Mouse (Mus musculus) C2C12 (cell line): ENCODE measurements around the gene Psmb3. TPM values are rescaled to one million over a fixed set of nuclear protein-coding genes. Genes with fewer than 3 reads are reported as not detected.
A peak's percentile ranks its signal among the peaks of the same experiment; 100 is the strongest.

Source experiments
- H3K27me3 ChIP-seq: one replicate; pipeline ENCODE4 v1.6.1; 2011; ENCODE audit not compliant: control insufficient read depth, insufficient read depth, insufficient read length
- H3K36me3 ChIP-seq: one replicate; pipeline ENCODE4 v1.6.1; 2011; ENCODE audit not compliant: control insufficient read depth, insufficient read depth
- H3K4me3 ChIP-seq: one replicate; pipeline ENCODE4 v1.5.1; 2011; ENCODE audit warnings: mild to moderate bottlenecking, control low read depth; ENCODE audit not compliant: poor library complexity, insufficient read depth, severe bottlenecking
- H3K79me2 ChIP-seq: one replicate; pipeline ENCODE4 v1.6.1; 2011; ENCODE audit not compliant: control insufficient read depth, insufficient read depth
- H3K79me3 ChIP-seq: one replicate; pipeline ENCODE4 v1.6.1; 2011; ENCODE audit warnings: low read depth, control low read depth
- H3ac ChIP-seq: one replicate; pipeline ENCODE3; 2011; ENCODE audit warnings: low read depth; ENCODE audit not compliant: control insufficient read depth, insufficient read length
- CEBPB ChIP-seq: IDR thresholded peaks from one replicate; pipeline ENCODE4 v1.6.1; 2011; ENCODE audit warnings: low read depth, mild to moderate bottlenecking, control low read depth, moderate library complexity
- CTCF ChIP-seq: IDR thresholded peaks from one replicate; pipeline ENCODE4 v1.5.1; 2011; ENCODE audit not compliant: control insufficient read depth, insufficient read depth, insufficient read length
- FOSL1 ChIP-seq: IDR thresholded peaks from one replicate; pipeline ENCODE4 v1.8.0; 2011; ENCODE audit warnings: mild to moderate bottlenecking, low read length; ENCODE audit not compliant: poor library complexity, insufficient read depth, severe bottlenecking
- MAX ChIP-seq: IDR thresholded peaks from one replicate; pipeline ENCODE4 v1.6.1; 2011; ENCODE audit warnings: mild to moderate bottlenecking, control low read depth
- MYOD1 ChIP-seq: IDR thresholded peaks from one replicate; pipeline ENCODE4 v1.6.1; 2011; ENCODE audit warnings: low read depth; ENCODE audit not compliant: control insufficient read depth, insufficient read length
- MYOG ChIP-seq: IDR thresholded peaks from one replicate; pipeline ENCODE4 v1.6.1; 2011; ENCODE audit not compliant: control insufficient read depth, insufficient read length; ENCODE audit errors: extremely low read depth
- USF1 ChIP-seq: IDR thresholded peaks from one replicate; pipeline ENCODE4 v1.6.1; 2011; ENCODE audit warnings: low read depth, mild to moderate bottlenecking, control low read depth, moderate library complexity
- polyA plus RNA-seq: library from polyadenylated mRNA; unstranded; fragments of >200 nt; fragmentation: generic; extraction: Trizol; gene quantifications from one replicate; pipeline ENCODE4 v1.2.1, GENCODE M21; 2012; ENCODE audit warnings: missing spikeins

The Psmb3 gene
- polyA plus RNA-seq, 1 experiment = 690 TPM

DNA sequence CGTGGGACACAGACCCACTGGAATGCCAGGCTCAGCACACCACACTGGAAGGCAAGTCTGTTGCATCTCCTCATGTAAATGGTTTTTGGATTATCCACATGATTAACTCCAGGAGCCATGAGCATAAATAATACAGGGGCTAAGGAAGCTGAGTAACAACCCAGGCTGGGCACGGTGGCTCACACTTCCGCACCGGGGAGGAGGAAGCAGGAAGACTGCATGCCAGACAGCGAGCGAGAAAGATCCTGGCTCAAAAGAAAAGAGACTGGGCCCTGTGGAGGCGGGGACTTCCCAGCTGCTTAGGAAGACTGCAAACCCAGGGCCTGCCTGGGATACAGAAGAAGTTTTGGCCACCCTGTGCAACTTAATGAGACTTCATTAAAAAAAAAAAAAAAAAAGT lies 37.0 kb downstream of the Psmb3 start:
- Histone ChIP-seq H3K27me3 (no peaks in the 10 kb centered on the region), H3K79me2 (peaks cover 93% of the 10 kb centered on the region), H3K36me3 (peaks cover 3% of the 10 kb centered on the region), H3K79me3 (peaks cover 71% of the 10 kb centered on the region), H3ac (no peak overlapping the region), H3K4me3 (no peak overlapping the region)
- TF ChIP-seq USF1 = no peak
- no peak for TF ChIP-seq FOSL1
- no peak for TF ChIP-seq MYOG
- no peak for TF ChIP-seq CTCF
- TF ChIP-seq MYOD1 = no peak
- no peak for TF ChIP-seq CEBPB
- no peak for TF ChIP-seq MAX

DNA sequence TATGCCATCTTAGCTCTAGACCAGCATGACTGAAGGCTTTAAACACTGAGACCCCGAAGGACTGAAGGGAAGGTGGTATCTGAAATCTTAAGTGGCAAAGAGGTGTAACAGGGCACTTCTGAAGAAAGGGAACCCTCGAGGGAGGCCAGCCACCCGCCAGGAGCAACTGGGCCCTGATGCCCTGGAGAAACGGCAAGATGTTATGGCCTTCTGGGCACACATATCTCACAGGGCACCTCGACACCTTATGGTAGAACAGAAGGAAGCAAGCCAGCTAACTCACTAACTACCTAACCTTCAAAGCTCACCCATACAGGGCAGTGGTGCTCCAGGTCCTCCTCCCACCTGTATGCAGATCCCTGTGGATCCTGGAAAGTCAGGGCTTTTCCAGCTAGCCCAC lies 39.0 kb downstream of the Psmb3 start:
- Histone ChIP-seq H3K4me3 (no peak overlapping the region), H3ac (no peak overlapping the region), H3K27me3 (no peaks in the 10 kb centered on the region), H3K79me2 (peaks cover 74% of the 10 kb centered on the region), H3K36me3 (peaks cover 14% of the 10 kb centered on the region), H3K79me3 (peaks cover 59% of the 10 kb centered on the region)
- TF ChIP-seq MAX (no peak), FOSL1 (no peak), CTCF (no peak), CEBPB (no peak), MYOG (no peak), USF1 (no peak)

DNA sequence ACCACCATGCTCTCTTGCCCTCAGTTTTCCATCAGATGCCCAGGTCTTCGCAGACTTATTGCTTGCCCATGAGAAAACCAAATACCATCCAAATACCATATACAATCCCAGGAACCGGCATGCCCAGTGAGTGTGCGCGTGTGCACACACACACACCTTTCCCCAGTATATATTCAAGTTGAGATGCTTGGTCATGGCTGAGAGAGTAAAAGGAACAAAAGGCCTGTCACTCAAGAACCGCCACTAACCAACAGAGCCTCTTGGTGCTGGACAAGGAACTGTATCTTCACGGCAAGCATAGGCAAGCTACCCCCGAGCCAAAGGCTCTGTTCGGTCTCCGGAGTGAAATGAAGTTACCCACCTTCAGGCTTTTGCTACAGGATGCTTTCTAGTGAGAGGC lies 39.4 kb downstream of the Psmb3 start:
- peaks cover 69% of the 10 kb centered on the region for H3K79me2 ChIP-seq
- H3K36me3 ChIP-seq = peaks cover 18% of the 10 kb centered on the region
- no peak for TF ChIP-seq FOSL1
- H3K79me3 ChIP-seq = peaks cover 59% of the 10 kb centered on the region
- H3K27me3 ChIP-seq = no peaks in the 10 kb centered on the region
- H3K4me3 ChIP-seq = no peak overlapping the region
- H3ac ChIP-seq = no peak overlapping the region

DNA sequence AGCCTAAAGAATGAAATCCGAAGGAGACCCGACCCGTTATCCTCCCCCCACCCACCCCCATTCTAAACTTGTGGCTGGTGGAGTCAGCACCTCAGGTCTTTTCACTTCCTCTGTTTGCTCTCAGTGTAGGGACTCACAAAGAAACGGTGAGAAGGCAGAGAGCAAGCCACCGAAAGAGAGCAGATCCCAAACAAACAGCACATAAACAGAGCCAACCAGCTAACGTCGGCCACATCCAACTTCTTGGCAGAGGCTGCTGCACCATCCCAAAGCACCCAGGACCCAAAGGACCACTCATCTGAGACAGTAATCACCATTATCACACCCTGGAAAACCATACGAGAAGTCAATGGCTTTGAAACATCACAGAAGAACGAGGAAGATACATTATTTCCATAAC lies 40.2 kb downstream of the Psmb3 start:
- Histone ChIP-seq H3ac (peak overlapping the region; percentile 93), H3K4me3 (peak overlapping the region; percentile 83), H3K27me3 (no peaks in the 10 kb centered on the region), H3K79me2 (peaks cover 61% of the 10 kb centered on the region), H3K36me3 (peaks cover 27% of the 10 kb centered on the region), H3K79me3 (peaks cover 57% of the 10 kb centered on the region)
- no peak for TF ChIP-seq FOSL1
- no peak for TF ChIP-seq MYOG
- TF ChIP-seq MAX = no peak
- TF ChIP-seq CTCF = no peak
- no peak for TF ChIP-seq USF1
- no peak for TF ChIP-seq CEBPB
- no peak for TF ChIP-seq MYOD1

DNA sequence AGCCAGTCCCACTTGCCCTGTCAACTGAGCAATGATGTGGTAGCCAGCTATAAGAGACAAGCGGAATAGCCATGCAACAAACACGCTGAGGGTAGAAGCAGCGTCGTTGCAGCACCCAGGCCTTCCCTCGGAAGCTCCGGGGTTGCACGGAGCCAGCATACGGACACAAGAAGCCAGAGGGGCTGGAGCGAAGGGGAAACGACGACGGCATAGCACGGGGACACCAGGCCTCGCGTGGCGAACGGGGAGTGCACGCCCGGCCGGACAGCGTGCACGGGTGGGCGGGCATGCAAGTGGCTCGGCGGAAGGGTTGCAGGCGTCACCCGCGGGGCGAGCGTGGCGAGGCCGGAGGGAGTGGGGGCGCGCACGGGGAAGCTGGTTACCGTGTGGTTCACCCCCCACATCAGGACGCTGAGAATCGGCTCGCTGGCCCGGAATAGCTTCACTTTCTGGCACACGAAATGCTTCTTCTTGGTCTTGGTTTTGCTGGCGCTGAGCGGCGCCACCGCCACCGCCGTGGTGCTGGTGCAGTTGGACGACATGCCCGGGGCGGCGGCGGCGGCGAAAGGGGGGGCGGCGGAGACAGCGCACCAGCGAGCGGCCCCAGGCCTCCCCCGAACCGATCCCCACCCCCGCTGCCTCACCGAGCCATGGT lies 41.0 kb downstream of the Psmb3 start, which contains the start of gene Pip4k2b:
TSS of gene Pip4k2b (minus strand) at position 642 of the 655 bp plus-strand sequence.
- TF ChIP-seq MAX = peak; percentile 69
- no peak for TF ChIP-seq CTCF
- Histone ChIP-seq H3K79me2 (peaks cover 53% of the 10 kb centered on the region), H3K36me3 (peaks cover 33% of the 10 kb centered on the region), H3K4me3 (peak within 1 kb of the TSS; percentile 83), H3ac (peak within 1 kb of the TSS; percentile 93), H3K27me3 (no peaks in the 10 kb centered on the region), H3K79me3 (peaks cover 50% of the 10 kb centered on the region)

DNA sequence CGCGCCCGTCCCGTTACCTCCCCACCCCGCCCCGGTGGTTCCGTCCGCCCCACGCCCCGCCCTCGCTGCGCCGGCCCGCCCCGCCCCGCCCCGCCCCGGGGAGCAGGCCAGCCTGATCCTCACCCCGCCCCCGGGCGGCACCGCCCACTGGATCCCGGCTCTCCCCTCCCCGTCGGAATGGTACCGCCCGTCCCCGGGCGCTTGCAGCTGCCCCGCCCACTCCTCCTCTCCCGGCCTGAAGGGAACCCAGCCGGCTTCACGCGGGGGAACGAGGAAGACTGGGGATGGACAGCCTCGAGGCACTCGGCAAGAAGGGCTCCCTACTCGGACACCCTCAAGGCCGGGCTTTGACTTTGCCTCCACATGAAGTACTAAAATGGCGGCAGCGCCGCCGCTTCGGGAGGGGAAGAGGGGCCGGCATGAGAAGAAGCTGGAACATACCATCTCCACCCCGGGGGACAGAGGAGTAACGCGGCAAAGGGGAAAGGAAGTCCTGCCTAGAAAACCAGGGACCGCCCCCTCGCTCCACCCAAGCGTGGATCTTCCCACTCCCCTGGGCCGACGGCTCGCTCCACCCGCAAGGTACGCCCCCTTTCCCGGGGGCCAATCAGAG lies 41.6 kb downstream of the Psmb3 start:
- no peak for TF ChIP-seq MYOG
- no peak for TF ChIP-seq USF1
- no peak for TF ChIP-seq MAX
- no peak for TF ChIP-seq MYOD1
- no peak for TF ChIP-seq FOSL1
- TF ChIP-seq CEBPB = no peak
- TF ChIP-seq CTCF = no peak
- Histone ChIP-seq H3K4me3 (peak overlapping the region; percentile 83), H3K79me2 (peaks cover 47% of the 10 kb centered on the region), H3K36me3 (peaks cover 39% of the 10 kb centered on the region), H3ac (peak overlapping the region; percentile 83), H3K79me3 (peaks cover 44% of the 10 kb centered on the region), H3K27me3 (no peaks in the 10 kb centered on the region)
